Mouse (Mus musculus) bone marrow macrophage, adult 2 months (primary cell): ENCODE data around the gene Pebp1.

Experiments used
- CTCF ChIP-seq: IDR thresholded peaks from 2 replicates; pipeline ENCODE4 v1.5.1; 2012; ENCODE audit warnings: low read depth, mild to moderate bottlenecking, low read length, moderate library complexity
- POLR2A ChIP-seq: IDR thresholded peaks from 2 replicates; pipeline ENCODE4 v1.6.1; 2012; ENCODE audit warnings: mild to moderate bottlenecking, low read depth, low read length, borderline replicate concordance

DNA sequence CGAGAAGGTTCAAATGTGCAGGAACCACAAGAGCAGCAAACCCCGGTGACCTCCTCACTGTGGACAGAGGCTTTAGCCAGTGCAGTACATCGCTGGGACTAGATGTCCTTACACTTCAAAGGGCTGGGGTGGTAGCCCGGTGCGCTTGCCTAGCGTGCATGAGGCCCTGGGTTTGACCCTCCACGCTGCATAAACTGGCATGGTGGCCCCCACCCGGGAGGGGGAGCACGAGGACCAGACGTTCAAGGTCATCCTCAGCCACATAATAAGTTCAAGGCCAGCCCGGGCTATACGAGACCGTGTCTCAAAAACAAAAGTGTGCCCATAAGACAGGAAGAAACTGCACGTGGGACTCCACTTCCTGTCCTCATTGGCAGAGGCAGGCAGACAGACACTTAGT lies 19.5 kb downstream of the Pebp1 start:
- TF ChIP-seq POLR2A (no peak), CTCF (no peak)
